Mouse (Mus musculus) neural tube, embryonic 10.5 days (tissue): ENCODE results near the gene Wdr77.
"Not testable (repeated sequence)": the region's sequence is repeated elsewhere in the genome, so short reads cannot be mapped to it uniquely, and the experiment has no call there.

ENCODE experiments used
- DNase-seq: peaks from one replicate; pipeline ENCODE4 v3.0.0-alpha.2; 2017; ENCODE audit warnings: low spot score; ENCODE audit errors: extremely low spot score

The Wdr77 gene

DNA sequence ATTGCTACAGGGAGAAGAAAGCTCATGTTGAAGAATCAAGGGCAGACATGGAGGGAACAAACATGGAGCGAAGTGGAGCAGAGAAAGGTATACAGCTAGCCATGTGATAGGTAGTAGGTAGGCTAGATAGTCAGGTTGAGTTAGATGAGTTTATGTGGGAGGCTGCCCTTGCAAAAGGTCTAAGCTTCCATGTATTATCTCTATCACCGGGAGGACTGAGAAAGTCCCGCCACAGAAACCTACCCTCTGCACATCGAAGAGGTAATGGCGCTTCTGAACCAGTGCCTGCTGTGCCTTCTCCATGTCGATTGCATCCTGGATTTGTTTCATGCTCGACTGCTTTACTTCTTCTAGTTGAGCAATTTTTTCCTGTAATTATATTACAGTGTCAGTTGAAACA, 7.8 kb upstream of the Wdr77 start:
- no peak for DNase-seq

DNA sequence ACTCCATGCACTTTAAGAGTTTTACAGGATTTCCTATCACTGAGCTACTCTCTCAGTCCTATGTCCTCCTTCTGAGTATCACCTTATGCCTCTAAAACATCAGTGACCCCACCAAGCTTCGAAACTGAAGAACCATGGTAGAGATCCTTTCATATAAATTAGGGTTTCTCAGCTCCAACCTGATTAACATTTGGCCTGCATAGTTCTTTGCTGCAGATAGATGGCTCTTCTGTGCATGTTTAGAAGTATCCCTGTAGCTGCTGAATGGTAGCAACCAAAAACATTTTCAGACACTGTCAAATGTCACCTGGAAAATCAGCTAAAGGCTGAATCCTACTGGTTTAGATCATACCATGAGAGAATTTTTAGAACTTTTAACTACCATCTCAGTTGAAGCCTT, 1.9 kb upstream of the Wdr77 start:
- DNase-seq = no peak

DNA sequence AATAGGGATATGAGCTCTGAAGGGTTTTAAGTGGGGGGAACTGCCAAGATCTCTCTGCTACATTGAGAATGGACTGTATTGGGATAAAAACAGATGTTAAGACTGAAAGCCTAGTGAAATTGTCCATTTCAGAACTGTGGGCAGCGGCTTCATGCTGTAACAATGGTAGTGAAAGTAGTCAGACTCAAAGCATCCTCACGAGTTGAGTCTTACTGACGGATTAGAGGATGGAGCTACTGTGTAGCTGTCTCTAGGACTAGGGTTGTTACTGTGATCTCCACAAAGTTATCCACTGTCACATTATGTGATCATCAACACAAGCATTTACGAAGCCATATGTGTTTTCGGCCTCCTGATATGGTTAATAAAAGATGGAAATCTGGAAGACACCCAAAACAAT, 965 bp upstream of the Wdr77 start:
- DNase-seq = no peak

DNA sequence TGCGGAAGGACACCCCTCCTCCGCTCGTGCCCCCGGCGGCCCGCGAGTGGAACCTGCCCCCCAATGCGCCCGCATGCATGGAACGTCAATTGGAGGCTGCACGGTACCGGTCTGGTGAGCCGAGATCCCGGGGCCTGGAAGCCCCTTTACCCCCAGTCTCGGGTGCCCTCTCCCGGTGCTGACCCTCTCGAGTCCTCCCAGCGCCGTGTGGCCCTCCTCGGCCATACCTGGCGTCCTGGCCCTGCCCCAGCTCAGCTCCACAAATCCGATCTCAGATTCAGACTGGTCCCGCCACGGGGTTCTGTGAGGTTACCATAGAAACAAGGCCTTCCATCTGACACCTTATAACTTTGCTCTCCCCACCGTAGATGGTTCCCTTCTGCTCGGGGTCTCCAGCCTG, 416 bp downstream of the Wdr77 start:
- no peak for DNase-seq

DNA sequence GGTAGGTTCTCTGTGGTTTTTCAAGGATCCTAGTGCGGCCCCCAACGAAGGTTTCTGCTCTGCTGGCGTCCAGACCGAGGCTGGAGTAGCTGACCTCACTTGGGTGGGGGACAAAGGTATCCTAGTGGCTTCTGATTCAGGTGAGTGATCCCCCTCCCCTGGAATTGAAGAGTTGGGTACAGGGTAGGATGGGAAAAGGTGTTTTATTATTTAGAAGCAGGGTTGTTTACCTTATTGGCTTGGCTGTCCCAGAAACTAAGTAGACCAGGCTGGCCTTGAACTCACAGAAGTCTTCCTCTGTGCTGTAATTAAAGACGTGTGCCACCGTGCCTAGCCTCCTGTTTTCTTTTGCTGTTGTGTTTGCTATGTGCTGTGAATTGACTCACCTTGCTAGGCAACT, 830 bp downstream of the Wdr77 start, which contains the start of gene Atp5f1:
Gene Atp5f1 (minus strand): TSS at position 101 of the 400 bp plus-strand sequence.
- DNase-seq = no peak

DNA sequence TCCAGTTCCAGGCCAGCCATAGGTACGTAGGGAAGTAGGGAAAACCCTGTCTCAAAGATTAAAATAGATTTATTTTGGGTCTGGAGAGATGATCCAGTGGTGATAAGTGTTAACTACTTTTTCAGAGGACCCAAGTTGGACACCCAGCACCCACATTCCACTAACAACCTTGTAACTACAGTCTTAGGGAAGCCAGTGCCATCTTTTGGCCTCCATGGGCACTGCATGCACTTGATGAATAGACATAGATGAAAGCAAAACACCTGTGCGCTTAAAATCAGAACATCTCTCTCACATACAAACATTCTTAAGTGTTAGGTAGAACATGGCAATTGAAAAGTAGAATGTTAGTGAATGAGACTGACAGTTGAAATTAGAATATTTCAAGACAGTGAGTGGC, 1.5 kb downstream of the Wdr77 start:
- no peak for DNase-seq

DNA sequence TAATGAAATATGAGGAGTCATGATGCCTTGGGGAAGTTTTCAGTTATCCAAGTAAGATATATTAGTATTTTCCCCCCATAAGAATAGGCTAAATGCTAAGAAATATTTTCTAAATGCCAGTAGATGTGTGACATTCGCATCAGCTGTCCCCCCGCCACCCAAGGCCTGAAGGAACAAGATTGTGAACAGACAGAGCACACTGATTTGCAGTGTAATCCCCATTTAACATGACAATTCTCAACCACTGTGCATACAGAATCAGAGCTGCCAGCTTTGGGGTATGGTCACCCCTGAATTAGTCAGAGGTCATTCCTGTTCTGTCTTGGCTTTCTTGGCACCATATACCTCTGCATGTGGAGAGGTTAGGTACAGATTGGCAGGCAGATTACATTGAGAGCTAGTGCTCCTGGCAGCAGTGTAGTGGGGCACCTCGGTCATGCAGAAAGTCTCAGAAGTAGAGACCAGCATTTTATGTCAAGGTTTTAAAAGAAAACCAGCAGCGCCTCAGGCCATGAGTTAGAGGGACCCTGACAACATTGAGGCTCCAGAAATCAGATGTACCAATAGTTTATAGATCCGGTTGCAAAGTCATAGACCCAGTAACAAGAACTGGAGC, 12.8 kb downstream of the Wdr77 start:
- no peak for DNase-seq

DNA sequence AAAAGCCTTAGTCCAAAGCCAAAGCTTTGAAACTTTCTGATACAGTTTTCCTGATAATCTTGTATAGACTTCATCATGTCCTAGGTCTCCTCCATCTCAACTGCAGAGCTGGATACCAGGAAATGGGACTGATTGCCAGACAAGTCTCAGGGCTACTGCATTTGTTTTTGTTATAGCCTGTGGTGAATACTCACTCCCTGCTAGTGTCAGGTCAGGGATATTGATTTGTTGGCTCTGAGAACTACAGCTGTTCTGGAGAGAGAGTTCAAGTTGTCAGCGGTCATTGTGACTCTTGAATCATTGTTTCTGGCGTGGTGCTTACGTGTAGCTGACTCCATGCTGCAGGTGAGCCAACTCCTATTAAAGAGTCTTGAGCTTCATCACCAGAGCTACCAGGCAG, 14.2 kb downstream of the Wdr77 start, which contains the start of gene Ovgp1:
Gene Ovgp1 (plus strand): TSS at position 301 of the 400 bp plus-strand sequence.
- DNase-seq = no peak

DNA sequence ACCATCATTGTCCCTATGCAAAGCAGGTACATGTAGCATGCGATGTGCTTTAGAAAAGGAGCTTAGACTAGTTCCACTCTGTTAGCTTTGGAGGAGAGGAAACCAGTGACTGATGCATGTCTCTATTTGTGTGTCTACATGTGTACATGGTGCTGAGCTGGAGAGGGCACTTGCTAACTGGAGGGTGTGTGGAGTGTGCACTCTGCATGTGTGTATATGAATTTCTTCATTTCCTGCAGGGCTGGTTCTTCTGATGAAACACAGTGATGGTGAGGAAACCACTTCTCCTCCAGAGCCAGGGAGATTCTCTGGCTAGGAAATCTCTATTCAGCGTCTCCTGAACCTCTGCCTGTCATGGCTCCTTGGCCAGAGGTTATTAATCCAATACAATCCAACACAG, 15.0 kb downstream of the Wdr77 start:
- no peak for DNase-seq

DNA sequence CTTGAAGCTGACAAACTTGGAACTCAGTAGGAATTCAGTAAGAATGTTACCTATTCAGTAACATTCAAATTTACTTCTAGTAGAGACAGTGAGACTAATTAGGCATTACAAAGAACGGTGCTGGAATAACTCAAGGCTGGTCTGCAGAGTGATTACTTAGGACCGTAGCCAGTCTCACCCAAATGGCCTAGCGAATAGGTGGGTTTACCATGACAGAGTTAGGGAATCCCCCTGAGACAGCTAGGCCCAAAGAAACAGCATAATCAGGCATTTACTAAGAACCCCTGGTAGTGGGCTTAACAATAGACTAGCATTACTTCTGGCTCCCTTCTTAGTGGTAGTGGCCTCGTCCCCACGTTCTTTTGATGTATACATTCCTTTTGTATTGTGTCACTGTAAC, 30.4 kb downstream of the Wdr77 start:
- not testable (repeated sequence) for DNase-seq

DNA sequence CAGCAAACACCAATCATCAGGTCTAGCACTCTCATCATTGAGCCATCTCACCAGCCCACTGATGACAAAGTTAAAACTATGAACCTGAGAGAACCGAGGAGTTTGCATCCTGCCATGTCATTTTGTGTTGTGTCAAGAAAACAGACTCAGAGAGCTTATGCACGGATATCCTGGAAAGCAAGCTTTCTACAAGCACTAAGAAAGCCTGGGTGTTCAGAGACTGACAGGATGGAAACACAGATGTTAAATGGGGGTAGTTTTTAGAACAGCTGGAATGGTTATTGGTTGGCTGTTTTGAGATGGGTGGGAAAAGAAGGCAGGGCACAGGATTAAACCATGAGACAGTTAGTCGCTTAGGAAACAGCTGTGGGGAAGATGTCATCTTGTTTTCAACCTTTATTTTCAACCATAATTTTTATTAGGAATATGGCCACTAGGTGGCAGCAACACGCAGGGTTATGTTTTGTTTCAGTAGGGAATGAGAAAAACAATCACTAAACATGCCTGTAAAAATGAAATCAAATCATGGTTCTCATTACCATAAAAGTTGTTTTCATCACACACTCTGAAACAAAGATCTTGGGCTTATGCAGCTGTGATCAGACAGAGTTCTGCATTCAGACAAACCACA, 32.6 kb downstream of the Wdr77 start:
- peak; percentile 27 for DNase-seq

DNA sequence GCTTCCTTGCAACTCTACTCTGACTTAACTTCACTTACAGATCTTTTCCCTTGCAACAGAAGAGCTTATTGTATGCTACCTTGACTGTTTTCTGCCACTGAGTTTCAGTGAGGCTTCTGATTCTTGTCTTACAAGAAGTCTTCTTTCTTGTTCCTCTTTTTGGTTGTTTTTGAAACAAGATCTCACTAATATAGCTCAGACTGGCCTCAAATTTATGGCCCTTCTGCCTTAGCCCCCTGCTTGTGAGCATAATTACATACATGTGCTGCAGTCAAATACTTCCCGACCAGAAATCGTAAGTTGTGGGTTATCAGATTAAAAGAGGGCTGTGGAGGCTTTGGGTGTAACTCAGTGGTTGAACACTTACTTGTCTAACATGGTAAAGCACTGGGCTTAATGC, 35.6 kb downstream of the Wdr77 start:
- no peak for DNase-seq

DNA sequence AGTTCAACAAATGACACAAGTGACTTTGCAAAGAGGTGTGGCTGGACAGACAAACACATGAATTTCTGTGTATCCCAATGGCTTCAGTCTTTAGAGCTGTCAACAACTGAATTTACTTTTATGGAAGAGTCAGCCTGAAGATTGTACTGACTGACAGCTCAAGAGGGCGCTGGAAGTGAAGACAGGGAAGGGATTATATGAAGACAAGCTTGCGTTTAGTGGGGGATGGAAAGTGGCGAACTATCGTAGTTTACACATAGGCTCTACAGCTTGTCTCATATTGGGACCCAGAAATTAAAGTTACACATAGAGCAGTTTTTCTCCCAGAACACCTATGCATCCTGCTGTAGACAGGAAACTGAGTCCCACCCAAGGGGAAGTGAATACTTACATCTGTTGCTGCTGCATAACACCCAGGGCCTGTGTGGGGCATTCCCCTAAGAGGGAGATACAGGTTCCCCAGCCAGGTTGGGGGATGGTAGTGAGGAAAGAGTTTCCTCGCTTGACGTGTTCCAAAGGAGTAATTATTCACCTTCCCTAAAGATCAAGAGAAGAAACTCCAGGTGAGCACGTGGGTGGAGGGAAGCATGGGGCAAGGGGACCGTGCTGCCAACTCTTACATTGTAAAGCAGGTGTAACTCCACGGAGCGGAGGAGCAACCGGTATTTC, 41.7 kb downstream of the Wdr77 start:
- no peak for DNase-seq

DNA sequence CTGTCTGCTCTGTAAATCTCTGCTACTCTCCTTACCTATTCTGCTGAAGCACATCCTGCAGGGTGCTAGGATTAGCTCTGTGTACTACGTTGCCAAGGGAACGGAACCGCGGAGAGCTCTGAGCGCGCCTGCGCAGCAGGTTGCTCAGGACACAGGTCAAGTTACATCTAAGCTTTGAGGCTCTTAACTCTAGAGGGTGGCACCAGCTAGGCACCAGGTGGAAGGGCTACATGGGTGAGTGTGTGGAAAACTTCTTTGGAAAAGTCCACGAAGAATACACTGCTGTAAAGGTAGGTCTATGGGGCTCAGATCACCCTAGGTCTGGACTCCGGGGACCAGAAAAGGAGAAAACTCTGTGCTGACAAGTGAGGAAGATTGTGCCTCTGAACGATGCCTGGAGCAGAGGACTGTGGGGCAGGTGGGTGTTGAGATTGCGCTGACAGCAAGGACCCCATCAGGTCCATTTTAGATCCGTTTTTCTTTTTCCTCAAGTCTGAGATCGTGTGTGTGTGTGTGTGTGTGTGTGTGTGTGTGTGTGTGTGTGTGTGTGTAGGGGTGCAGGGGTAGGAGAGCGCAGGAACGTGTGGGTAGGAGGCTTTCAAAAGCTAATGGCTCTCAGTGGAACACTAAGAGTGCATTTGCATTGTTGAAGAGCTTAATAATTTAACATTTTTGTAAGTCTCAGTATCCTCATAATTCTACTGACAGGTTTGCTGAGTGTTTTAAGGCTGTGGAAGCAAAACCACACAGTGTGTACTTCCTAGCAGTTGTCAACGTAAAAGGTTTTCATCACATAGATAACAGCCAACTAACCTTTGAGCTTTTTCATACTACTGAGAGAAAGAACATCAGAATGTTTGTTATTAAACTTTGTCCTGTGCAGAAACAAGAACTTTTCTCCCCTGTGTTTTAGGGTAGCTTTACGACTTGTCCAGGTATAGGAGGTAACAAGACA, 42.5 kb downstream of the Wdr77 start:
- peak; percentile 41 for DNase-seq

DNA sequence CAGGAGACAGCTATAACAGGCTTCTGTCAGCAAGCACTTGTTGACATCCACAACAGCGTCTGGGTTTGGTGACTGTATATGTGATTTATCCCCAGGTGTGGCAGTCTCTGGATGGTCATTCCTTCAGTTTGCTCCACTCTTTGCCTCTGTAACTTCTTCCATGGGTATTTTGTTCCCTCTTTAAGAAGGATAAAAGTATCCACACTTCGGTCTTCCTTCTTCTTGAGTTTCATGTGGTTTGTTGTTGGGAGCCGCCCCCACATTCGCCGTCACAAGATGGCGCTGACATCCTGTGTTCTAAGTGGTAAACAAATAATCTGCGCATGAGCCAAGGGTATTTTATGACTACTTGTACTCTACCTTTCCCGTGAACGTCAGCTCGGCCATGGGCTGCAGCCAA, 44.2 kb downstream of the Wdr77 start:
- DNase-seq = not testable (repeated sequence)

DNA sequence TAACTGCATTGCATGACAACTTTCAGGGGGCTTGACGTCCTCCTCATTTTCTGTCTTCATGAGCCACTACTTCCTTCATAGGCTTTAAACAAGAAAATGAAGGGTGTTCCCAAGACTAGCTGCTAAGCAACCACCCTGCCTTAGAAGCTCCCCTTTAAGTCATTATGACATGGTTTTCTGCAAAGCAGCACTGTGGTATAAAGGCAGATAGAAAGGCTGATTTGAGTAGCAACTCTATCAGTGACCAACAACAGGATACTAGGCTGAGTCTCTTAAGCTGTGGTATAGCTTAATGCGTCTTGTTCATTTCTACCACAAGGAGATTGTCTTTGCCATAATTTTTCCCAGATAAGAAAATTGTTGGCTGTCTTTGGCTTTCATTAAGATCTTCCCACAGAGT, 55.4 kb downstream of the Wdr77 start, which contains the start of gene Pifo:
Gene Pifo (minus strand): TSS at position 101 of the 400 bp plus-strand sequence.
- no peak for DNase-seq
